Mouse (Mus musculus) frontal cortex, adult (tissue): ENCODE measurements around the gene Kcnk3.

Experiments
- ATAC-seq: cut with Nextera tagmentation; 2 replicates; pipeline ENCODE4 v1.9.2; 2017; ENCODE audit warnings: mild to moderate bottlenecking, moderate library complexity, mixed read lengths; ENCODE audit not compliant: low TSS enrichment

Kcnk3 gene

GRCm38 (mm10) chr5:30638041-30638440, 50.1 kb downstream of the Kcnk3 start:
- peak; percentile 79 for ATAC-seq

- ATAC-seq, result peak; percentile 74
Observed at GRCm38 (mm10) chr5:30643477-30644179, 55.7 kb downstream of the Kcnk3 start.

- ATAC-seq, result no peak
Observed at GRCm38 (mm10) chr5:30646036-30646435, 58.1 kb downstream of the Kcnk3 start.

GRCm38 (mm10) chr5:30647396-30647795, 59.4 kb downstream of the Kcnk3 start:
- peak; percentile 5; the same call in 1 of the 2 replicates for ATAC-seq

- peak; percentile 78 for ATAC-seq
Observed at GRCm38 (mm10) chr5:30647815-30648560, 60.0 kb downstream of the Kcnk3 start, which contains the start of gene Slc35f6. Gene Slc35f6, plus strand, starts transcription at chr5:30647933.

- ATAC-seq, result no peak
Observed at GRCm38 (mm10) chr5:30649558-30649957, 61.6 kb downstream of the Kcnk3 start.

GRCm38 (mm10) chr5:30650756-30651155, 62.8 kb downstream of the Kcnk3 start:
- ATAC-seq, result no peak

GRCm38 (mm10) chr5:30651554-30651953, 63.6 kb downstream of the Kcnk3 start:
- ATAC-seq, result no peak

GRCm38 (mm10) chr5:30653246-30653645, 65.3 kb downstream of the Kcnk3 start:
- no peak for ATAC-seq

GRCm38 (mm10) chr5:30655042-30655441, 67.1 kb downstream of the Kcnk3 start:
- no peak for ATAC-seq

GRCm38 (mm10) chr5:30655526-30656195, 67.7 kb downstream of the Kcnk3 start:
- ATAC-seq, result no peak

- no peak for ATAC-seq
Observed at GRCm38 (mm10) chr5:30659042-30659441, 71.1 kb downstream of the Kcnk3 start.

GRCm38 (mm10) chr5:30660278-30660677, 72.3 kb downstream of the Kcnk3 start:
- ATAC-seq, result no peak

GRCm38 (mm10) chr5:30660813-30661212, 72.8 kb downstream of the Kcnk3 start:
- no peak for ATAC-seq

- no peak for ATAC-seq
Observed at GRCm38 (mm10) chr5:30665360-30665759, 77.4 kb downstream of the Kcnk3 start.

GRCm38 (mm10) chr5:30665968-30666367, 78.0 kb downstream of the Kcnk3 start:
- peak; percentile 51 for ATAC-seq

- ATAC-seq, result peak; percentile 98
Observed at GRCm38 (mm10) chr5:30666391-30667195, 78.6 kb downstream of the Kcnk3 start, which contains the start of gene Cenpa. Gene Cenpa, plus strand, starts transcription at chr5:30666777.

GRCm38 (mm10) chr5:30667215-30667614, 79.2 kb downstream of the Kcnk3 start:
- no peak for ATAC-seq

GRCm38 (mm10) chr5:30667686-30668085, 79.7 kb downstream of the Kcnk3 start:
- ATAC-seq, result no peak

GRCm38 (mm10) chr5:30668637-30669495, 80.9 kb downstream of the Kcnk3 start:
- no peak for ATAC-seq

GRCm38 (mm10) chr5:30669496-30669830, 81.5 kb downstream of the Kcnk3 start:
- ATAC-seq, result no peak
